ENCODE assay signal across 8 mouse cellular contexts in the genomic region with DNA sequence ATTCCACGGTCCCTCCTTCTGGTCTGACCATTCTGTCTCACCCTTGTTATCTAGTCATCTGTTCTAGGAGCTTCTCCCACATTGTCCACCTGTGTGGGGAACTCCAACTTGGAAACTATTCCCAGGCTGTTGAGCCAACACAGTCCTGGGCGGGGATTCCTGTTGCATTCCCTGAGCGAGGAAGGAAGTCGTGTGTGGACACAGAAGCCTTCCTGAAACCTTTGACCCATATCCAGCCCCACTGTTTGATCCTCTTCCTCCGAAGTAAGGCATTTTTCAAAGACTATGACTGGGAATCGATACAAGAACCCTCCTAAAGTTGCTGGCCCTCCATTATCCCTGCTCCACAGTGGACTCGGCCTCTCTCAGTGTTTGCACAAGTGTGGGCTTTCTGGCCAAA.
A peak's percentile ranks its signal among the peaks of the same experiment; 100 is the strongest.
DNase-seq lines count a peak whose midpoint lies in the region; ATAC-seq lines count a peak whose summit lies in the region.

No protein-coding gene starts in this region.

- H3K27me3 ChIP-seq in forebrain, embryonic 10.5 days (ENCODE audit: poor library complexity, severe bottlenecking) = no peaks in the 10 kb centered on the region
- no peaks in the 10 kb centered on the region for H3K27me3 ChIP-seq in hindbrain, embryonic 12.5 days
- no peaks in the 10 kb centered on the region for H3K27me3 ChIP-seq in liver, embryonic 11.5 days (replicated peaks; ENCODE audit: control insufficient read depth, insufficient read depth, low read length)
- H3K27me3 ChIP-seq in stomach, embryonic 16.5 days (ENCODE audit: control insufficient read depth, insufficient read depth, low read length) = no peaks in the 10 kb centered on the region

- peak; percentile 50 for DNase-seq in 3T3-L1 (ENCODE audit: low read depth, low spot score)
- DNase-seq in forebrain, embryonic 10.5 days (ENCODE audit: extremely low spot score, low spot score) = no peak
- no peak for DNase-seq in liver, embryonic 11.5 days (ENCODE audit: low spot score)
- DNase-seq in layer of hippocampus, postnatal 25 days (ENCODE audit: extremely low spot score in 1 of 2, low spot score in 1 of 2) = no peak
- no peak for DNase-seq in frontal cortex, postnatal 14 days (ENCODE audit: low spot score in 2 of 2)
- no peak for DNase-seq in layer of hippocampus, adult 8-10 months (ENCODE audit: low spot score in 2 of 2)

- H3K9ac ChIP-seq in hindbrain, embryonic 12.5 days = no peak overlapping the region
- no peak overlapping the region for H3K9ac ChIP-seq in liver, embryonic 11.5 days (ENCODE audit: low read depth, low read length)
- no peak overlapping the region for H3K9ac ChIP-seq in stomach, embryonic 16.5 days (ENCODE audit: low read length)

- H3K9me3 ChIP-seq in forebrain, embryonic 10.5 days = no peaks in the 10 kb centered on the region
- no peaks in the 10 kb centered on the region for H3K9me3 ChIP-seq in hindbrain, embryonic 12.5 days (replicated peaks)
- no peaks in the 10 kb centered on the region for H3K9me3 ChIP-seq in liver, embryonic 11.5 days (ENCODE audit: control insufficient read depth, low read length)
- no peaks in the 10 kb centered on the region for H3K9me3 ChIP-seq in stomach, embryonic 16.5 days (replicated peaks; ENCODE audit: control insufficient read depth, low read length)

- no peaks in the 10 kb centered on the region for H3K36me3 ChIP-seq in forebrain, embryonic 10.5 days (replicated peaks)
- no peaks in the 10 kb centered on the region for H3K36me3 ChIP-seq in hindbrain, embryonic 12.5 days
- H3K36me3 ChIP-seq in liver, embryonic 11.5 days (ENCODE audit: control insufficient read depth, insufficient read depth, low read length) = no peaks in the 10 kb centered on the region
- no peaks in the 10 kb centered on the region for H3K36me3 ChIP-seq in stomach, embryonic 16.5 days (ENCODE audit: control insufficient read depth, insufficient read depth, low read length)

- peaks cover 31% of the 10 kb centered on the region for H3K4me1 ChIP-seq in forebrain, embryonic 10.5 days
- peaks cover 22% of the 10 kb centered on the region for H3K4me1 ChIP-seq in hindbrain, embryonic 12.5 days
- H3K4me1 ChIP-seq in liver, embryonic 11.5 days (replicated peaks; ENCODE audit: control insufficient read depth, insufficient read depth, low read length) = peaks cover 8% of the 10 kb centered on the region
- H3K4me1 ChIP-seq in stomach, embryonic 16.5 days (ENCODE audit: control insufficient read depth, insufficient read depth, low read length) = peaks cover 24% of the 10 kb centered on the region

- H3K27ac ChIP-seq in forebrain, embryonic 10.5 days = peak overlapping the region; percentile 80
- no peak overlapping the region for H3K27ac ChIP-seq in hindbrain, embryonic 12.5 days
- peak overlapping the region; percentile 8 for H3K27ac ChIP-seq in liver, embryonic 11.5 days (ENCODE audit: low read depth, low read length)
- H3K27ac ChIP-seq in stomach, embryonic 16.5 days (ENCODE audit: low read length) = peak overlapping the region; percentile 88

- no peak overlapping the region for H3K4me3 ChIP-seq in forebrain, embryonic 10.5 days
- no peak overlapping the region for H3K4me3 ChIP-seq in hindbrain, embryonic 12.5 days
- H3K4me3 ChIP-seq in liver, embryonic 11.5 days (ENCODE audit: low read depth, low read length) = no peak overlapping the region
- H3K4me3 ChIP-seq in stomach, embryonic 16.5 days (replicated peaks; ENCODE audit: low read length) = no peak overlapping the region

- no peak overlapping the region for H3K4me2 ChIP-seq in hindbrain, embryonic 12.5 days (replicated peaks)
- H3K4me2 ChIP-seq in liver, embryonic 11.5 days = no peak overlapping the region
- H3K4me2 ChIP-seq in stomach, embryonic 16.5 days (ENCODE audit: low read depth, low read length) = no peak overlapping the region

- WGBS in forebrain, embryonic 10.5 days = 74% methylated on average over 7 of the region's 7 CpGs
- 53% methylated on average over 7 of the region's 7 CpGs for WGBS in hindbrain, embryonic 12.5 days
- WGBS in liver, embryonic 11.5 days = 44% methylated on average over 7 of the region's 7 CpGs
- 33% methylated on average over 7 of the region's 7 CpGs for WGBS in stomach, embryonic 16.5 days

- 0 out of 2 replicates have a peak, but pooled peaks have one; percentile 17 for ATAC-seq in hindbrain, embryonic 12.5 days (ENCODE audit: low FRiP score)
- peak; percentile 40; the same call in 1 of the 2 replicates for ATAC-seq in liver, embryonic 11.5 days (replicated peaks; ENCODE audit: low FRiP score)
- ATAC-seq in stomach, embryonic 16.5 days (ENCODE audit: insufficient read depth, low FRiP score) = peak; percentile 44; the same call in 1 of the 2 replicates
